Mouse (Mus musculus) small intestine, adult 2 months (tissue): Measurements from ENCODE around the gene Negr1. TPM values are rescaled to one million over a fixed set of nuclear protein-coding genes. Genes with fewer than 3 reads are reported as not detected.

Experiments
- H3K27ac ChIP-seq: fragments of 200-500 bp; 2 replicates; pipeline ENCODE4 v1.5.1; 2012; ENCODE audit warnings: low read depth, low read length, control low read depth, inconsistent platforms; ENCODE audit not compliant: insufficient read depth
- H3K27me3 ChIP-seq: fragments of 200-500 bp; 2 replicates; pipeline ENCODE4 v1.6.1; 2012; ENCODE audit warnings: mild to moderate bottlenecking, moderate library complexity, low read length, inconsistent platforms; ENCODE audit not compliant: control insufficient read depth, insufficient read depth
- H3K36me3 ChIP-seq: fragments of 200-500 bp; 2 replicates; pipeline ENCODE4 v1.6.1; 2012; ENCODE audit warnings: mild to moderate bottlenecking, low read length, control low read depth, inconsistent platforms; ENCODE audit not compliant: control insufficient read depth, insufficient read depth
- H3K4me1 ChIP-seq: fragments of 200-500 bp; 2 replicates; pipeline ENCODE4 v1.6.1; 2012; ENCODE audit warnings: low read length, inconsistent platforms, mixed read lengths; ENCODE audit not compliant: control insufficient read depth, insufficient read depth, insufficient read length
- H3K4me3 ChIP-seq: fragments of 200-500 bp; 2 replicates; pipeline ENCODE4 v1.5.1; 2012; ENCODE audit warnings: low read depth, mild to moderate bottlenecking, control low read depth, inconsistent platforms, low read length, moderate library complexity
- CTCF ChIP-seq: fragments of 200-500 bp; IDR thresholded peaks from 2 replicates; pipeline ENCODE4 v1.5.1; 2012; ENCODE audit warnings: low read depth, mild to moderate bottlenecking, control low read depth, inconsistent platforms, low read length, moderate library complexity, mixed read lengths; ENCODE audit not compliant: insufficient replicate concordance, insufficient read length; ENCODE audit errors: extremely low read depth
- POLR2A ChIP-seq: fragments of 200-500 bp; IDR thresholded peaks from 2 replicates; pipeline ENCODE4 v1.6.1; 2012; ENCODE audit warnings: low read depth, mild to moderate bottlenecking, control low read depth, inconsistent platforms, low read length, moderate library complexity
- WGBS: fragments of 180-500 bp; shearing (Covaris S2); methylation state at CpG from one replicate; pipeline ENCODE4 v1.1.7; 2018; 5-methylcytosine and 5-hydroxymethylcytosine counted together
- polyA plus RNA-seq: library from polyadenylated mRNA; depleted of rRNA; stranded (reverse); fragments of >200 nt; gene quantifications from 2 replicates; pipeline ENCODE4 v1.2.3, GENCODE M21; 2012

Gene Negr1
- polyA plus RNA-seq, 1 experiment: 0.35 TPM

DNA sequence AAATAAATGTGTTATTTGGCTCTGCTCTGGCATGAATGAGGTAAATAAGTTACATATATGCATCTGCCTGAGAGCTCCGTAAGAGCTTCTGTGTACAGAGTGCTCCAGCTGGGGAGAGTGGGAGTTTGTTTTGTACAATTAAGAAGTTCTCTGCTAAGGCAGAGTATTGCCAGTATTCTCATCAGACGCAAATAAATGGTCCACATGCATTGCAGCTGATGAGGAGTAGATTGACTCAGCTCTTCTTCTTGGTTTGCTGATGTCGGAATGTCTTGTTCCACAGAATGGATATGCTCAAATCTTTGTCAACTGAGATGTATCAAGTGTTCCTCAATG is 367.4 kb downstream of the Negr1 start:
- H3K27me3 ChIP-seq: no peaks in the 10 kb centered on the region
- no peaks in the 10 kb centered on the region for H3K4me1 ChIP-seq
- H3K27ac ChIP-seq: no peak overlapping the region
- H3K4me3 ChIP-seq: no peak overlapping the region
- H3K36me3 ChIP-seq: no peaks in the 10 kb centered on the region
- TF ChIP-seq POLR2A (no peak), CTCF (no peak)
- WGBS: 79% methylated on average over 3 of the region's 3 CpGs

DNA sequence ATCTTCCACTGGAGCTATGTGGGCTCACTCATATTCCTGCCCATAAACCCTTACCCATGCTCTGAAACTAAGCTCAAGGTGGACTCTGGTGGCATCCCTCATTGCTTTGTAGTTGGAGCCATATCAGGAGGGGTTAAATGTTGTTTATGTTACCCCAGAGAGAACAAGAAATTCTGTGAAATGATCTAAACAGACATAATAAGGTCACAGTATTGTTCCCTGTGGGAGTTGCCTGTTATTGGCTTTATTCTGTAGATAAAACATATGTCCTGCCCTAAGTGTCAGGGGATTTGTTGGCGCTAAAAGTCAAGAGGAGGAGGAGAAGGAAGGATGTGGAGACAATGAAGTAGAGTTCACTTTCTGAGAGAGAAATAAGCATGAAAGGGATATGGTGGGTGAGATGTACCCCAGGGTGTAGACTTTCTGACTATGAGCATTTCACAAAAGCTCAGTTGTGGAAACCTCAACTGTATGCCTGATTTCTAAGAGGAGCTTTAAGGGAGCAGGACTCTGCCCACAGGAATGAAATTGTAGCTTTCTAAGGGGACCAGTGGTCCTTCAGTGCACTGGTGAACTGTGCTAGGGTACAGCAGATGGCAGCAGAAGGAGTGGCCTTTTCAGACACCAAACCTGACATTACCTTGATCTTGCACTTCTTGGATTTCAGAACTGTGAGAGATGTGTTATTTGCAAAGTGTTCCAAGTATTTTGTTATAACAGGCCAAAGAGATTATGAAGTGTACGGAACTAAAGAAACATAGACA is 368.3 kb downstream of the Negr1 start:
- Histone ChIP-seq H3K27me3 (no peaks in the 10 kb centered on the region), H3K36me3 (no peaks in the 10 kb centered on the region), H3K27ac (no peak overlapping the region), H3K4me3 (no peak overlapping the region), H3K4me1 (no peaks in the 10 kb centered on the region)
- WGBS: 87% methylated on average over 2 of the region's 2 CpGs
- TF ChIP-seq POLR2A: no peak
- no peak for TF ChIP-seq CTCF

DNA sequence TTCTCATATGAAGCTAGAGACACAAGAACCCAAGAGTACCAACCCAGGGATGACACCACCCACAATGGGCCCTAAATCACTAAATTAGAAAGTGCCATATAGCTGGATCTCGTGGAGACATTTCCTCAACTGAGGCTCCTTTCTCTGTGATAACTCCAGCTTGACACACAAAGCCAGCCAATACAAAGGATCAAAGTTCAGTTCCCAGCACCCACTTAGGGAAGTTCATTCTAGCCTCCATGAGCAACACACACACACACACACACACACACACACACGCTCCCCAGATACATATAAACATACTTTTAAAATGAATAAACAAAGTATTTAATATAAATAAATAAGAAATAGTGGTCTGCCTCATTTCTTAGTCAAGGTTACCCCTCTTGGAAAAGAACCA is 369.4 kb downstream of the Negr1 start:
- no peak overlapping the region for H3K27ac ChIP-seq
- no peak overlapping the region for H3K4me3 ChIP-seq
- no peak for TF ChIP-seq CTCF
- no peak for TF ChIP-seq POLR2A
- WGBS: 58% methylated on average over 2 of the region's 2 CpGs
- no peaks in the 10 kb centered on the region for H3K4me1 ChIP-seq
- no peaks in the 10 kb centered on the region for H3K27me3 ChIP-seq
- H3K36me3 ChIP-seq: no peaks in the 10 kb centered on the region

DNA sequence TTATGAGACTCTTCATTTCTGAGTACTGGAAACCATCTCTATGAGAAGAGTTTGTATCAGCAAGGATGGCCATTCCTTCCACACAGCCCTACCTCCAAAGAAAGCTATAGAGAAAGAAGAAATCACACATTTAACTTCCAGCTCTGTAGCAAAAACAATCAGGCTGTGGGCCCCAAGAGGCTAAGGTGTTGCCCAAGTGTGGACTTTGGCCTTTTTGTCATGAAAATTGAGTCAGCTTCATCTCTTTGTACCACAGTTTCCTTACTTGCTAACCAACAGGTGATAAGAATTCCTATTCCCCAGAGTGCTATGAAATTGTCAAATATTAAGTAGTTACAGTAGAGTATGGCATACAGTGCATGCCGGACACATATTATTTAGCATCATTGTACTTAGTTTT is 369.9 kb downstream of the Negr1 start:
- Histone ChIP-seq H3K36me3 (no peaks in the 10 kb centered on the region), H3K27me3 (no peaks in the 10 kb centered on the region), H3K4me1 (no peaks in the 10 kb centered on the region), H3K27ac (no peak overlapping the region), H3K4me3 (no peak overlapping the region)
- WGBS: 51% methylated on average over 1 of the region's 1 CpGs
- no peak for TF ChIP-seq POLR2A
- no peak for TF ChIP-seq CTCF

DNA sequence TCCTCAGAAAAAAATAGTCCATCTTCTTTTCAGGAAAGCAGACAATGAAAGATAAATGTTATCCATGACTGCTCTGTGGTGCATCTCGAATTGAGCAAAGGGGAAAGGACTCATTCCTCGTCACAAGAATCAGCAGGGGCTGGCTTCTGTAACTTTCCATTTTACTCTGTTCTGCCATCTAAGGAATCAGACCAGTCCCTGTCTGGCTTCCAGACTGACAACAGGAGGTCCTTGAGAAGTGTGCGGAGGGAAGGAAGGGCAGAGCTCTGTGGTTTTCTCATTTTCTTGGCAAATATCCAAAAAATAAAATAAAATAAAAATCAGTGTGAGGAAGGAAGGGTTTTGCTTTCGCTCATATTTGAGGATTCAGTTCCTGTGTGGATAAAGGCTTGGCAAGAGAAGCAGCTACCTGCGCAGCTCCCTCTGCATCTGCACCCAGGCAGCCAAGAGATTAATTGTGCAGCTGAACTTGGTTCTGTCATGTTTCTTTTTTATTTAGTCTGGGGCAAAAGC is 373.2 kb downstream of the Negr1 start:
- no peaks in the 10 kb centered on the region for H3K27me3 ChIP-seq
- H3K4me1 ChIP-seq: no peaks in the 10 kb centered on the region
- WGBS: 63% methylated on average over 5 of the region's 5 CpGs
- H3K4me3 ChIP-seq: no peak overlapping the region
- H3K36me3 ChIP-seq: no peaks in the 10 kb centered on the region
- no peak overlapping the region for H3K27ac ChIP-seq
- TF ChIP-seq CTCF: no peak
- TF ChIP-seq POLR2A: no peak

DNA sequence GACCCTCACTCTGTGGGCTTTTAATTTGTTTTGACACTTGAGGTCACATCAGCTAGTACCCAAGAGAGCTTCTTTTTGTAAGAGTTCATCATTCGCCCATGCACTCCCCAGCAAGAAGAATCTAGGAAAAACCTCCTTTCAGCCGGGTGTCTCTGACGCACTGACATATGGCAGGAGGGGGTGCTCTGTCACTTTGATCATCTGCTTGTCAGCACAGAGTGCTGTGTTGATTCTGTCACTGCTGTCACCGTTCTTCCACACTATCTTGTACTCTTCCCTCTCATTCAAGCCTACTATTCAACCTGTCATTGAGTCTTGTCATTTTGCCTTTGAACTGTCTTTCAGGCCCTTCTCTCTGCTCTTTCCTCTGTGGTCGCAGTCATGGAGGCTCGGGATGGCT is 385.8 kb downstream of the Negr1 start:
- Histone ChIP-seq H3K4me3 (no peak overlapping the region), H3K36me3 (no peaks in the 10 kb centered on the region), H3K27me3 (no peaks in the 10 kb centered on the region), H3K27ac (no peak overlapping the region), H3K4me1 (no peaks in the 10 kb centered on the region)
- no peak for TF ChIP-seq CTCF
- no peak for TF ChIP-seq POLR2A
- WGBS: 65% methylated on average over 6 of the region's 6 CpGs

DNA sequence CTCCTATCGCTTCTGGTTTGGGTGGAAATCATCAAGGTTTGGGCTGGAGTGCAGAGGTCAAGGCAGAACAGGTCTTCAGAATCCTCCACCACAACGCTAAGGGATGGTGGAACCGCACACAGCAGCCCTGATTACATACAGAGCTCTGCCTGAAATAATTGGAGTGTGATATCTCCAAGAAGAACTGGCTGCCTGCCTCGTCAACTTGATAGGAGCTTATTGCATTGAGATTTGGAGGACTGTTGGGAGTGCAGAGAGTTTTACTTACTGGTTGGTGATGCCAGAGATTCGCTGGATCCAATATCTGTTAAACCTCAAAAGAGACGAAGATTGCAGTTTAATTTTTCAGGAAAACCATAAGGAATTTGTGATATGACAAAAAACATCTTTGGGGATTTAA is 391.4 kb downstream of the Negr1 start:
- Histone ChIP-seq H3K4me3 (no peak overlapping the region), H3K4me1 (no peaks in the 10 kb centered on the region), H3K36me3 (no peaks in the 10 kb centered on the region), H3K27ac (no peak overlapping the region), H3K27me3 (no peaks in the 10 kb centered on the region)
- WGBS: 61% methylated on average over 6 of the region's 6 CpGs
- TF ChIP-seq POLR2A (no peak), CTCF (no peak)
